Mouse (Mus musculus): Measurements from ENCODE around the gene Efcab6.

Gene Efcab6

DNA sequence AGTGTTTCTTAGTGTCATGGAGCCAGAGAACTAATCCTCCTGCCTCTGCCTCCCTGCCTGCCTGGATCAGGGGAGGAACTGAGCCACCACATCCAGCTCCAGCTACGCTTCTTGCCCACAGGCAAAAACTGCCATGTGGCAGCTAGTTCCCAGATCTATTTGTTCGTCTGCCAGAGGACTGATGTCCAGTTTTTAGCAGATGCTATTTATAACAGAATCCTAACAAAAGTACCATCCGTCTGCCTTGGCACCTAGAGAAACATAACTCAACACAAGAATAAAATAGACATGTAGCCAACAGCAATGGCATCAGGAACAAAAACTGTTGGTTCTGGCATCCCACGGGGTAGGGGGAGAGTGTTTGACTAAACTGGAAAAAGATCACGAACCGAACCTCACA is 6.3 kb downstream of the Efcab6 start:
- no peak for DNase-seq (ENCODE audit: low spot score)

DNA sequence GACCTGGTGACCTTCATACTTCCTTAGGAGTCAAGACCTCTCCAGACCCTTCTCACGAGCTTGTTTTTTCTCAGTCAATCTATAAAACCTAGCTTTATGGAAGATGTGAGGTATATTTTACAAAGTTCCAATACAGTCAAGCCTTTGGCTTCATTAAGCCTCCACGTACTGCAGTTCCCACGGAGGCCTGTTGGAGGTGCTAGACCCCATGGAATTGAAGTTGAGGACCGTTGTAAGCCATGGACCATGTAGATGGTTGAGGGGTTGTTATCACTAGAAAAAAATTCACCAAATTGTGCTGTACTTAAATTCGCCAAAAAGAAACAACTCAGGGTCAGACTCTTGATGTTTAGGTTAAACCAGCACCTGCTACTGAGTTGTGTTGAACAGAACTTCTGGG is 9.1 kb downstream of the Efcab6 start:
- no peak for DNase-seq (ENCODE audit: low spot score)

DNA sequence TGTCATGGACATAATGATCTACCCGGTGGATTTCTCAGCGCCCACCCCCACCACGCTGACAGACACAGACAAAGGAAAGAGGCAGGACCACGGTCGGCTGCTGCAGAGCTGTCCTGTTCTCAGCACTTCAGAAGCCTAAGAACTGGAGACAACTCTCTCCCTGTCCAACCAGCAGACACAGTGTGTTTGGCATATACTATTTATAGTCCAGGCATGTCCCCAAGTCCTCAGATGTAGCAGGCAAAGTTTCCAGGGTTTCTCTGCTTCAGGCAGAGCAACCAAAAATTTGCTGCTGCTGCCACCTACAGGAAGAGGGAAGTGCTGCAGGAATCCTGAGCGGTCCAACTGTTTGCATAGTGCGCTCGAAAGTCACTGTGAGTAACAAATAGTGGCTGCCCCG is 11.3 kb downstream of the Efcab6 start:
- DNase-seq (ENCODE audit: low spot score) = no peak

DNA sequence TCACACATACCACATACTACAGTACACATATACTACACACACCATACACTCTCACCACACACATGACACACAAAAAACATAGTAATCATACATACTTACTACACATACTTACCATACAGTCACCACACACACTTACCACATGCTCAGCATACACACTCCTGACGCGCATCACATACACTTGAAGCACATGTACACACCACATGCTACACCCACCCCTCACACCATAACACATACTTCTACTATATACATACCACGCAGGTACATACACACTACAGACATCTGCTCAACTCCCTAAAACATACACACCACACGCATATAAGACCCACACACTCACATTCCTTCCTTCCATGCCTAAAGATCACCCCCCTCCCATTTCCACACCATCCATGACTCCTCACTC is 11.9 kb downstream of the Efcab6 start:
- no peak for DNase-seq (ENCODE audit: low spot score)

DNA sequence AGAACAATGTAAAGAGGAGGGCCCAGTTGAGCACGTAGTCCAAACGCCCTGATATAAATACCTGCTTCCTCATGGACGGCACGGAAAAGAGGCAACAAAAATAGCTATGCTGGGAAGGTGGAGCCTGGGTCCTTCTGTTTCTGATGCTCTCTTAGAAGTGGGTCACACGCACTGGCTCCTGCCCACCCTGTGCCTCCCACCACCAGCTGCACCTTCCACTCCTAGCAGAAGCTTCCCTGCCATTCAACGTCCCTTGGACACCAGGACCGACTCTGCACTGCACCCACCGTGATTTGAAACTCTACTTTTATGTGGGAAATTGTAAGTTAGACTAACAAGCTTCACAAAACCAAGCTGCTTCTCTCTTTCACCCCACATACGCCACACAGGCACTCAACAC is 12.8 kb downstream of the Efcab6 start:
- no peak for DNase-seq (ENCODE audit: low spot score)

DNA sequence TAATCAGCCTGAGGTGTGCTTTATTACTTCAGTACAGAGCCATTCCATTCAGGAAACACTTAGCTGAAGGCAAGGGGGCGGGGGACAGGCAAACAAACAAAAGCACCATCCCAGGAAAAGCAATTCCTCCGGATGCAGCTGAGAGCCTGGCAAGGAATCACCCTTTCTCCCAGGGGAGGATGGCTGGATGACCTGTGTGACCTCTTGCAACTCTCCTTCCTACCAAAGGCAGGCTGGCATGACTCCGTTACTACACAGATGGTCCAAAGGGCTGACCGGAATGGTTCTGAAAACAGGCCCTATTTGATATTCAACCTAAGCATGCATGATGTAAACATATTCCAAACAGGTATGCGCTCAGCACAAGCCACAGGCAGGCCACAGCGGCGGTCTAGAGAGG is 15.6 kb downstream of the Efcab6 start:
- DNase-seq (ENCODE audit: low spot score) = no peak

DNA sequence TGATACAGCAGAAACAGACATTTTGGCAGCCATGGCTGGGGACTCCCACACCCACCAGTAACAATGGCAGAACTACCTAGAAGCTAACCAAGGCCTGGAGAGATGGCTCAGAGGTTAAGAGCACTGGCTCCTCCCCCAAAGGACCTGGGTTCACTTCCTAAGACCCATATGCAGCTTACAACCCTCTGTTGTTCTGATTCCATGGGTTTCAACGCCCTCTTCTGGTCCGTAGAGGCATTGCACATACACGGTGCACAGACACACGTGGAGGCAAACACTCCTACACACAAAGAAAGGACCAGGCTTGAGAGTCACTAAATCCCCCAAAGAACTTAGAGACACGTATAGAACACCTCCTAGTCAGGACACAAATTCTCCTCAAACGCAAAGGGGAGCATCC is 19.6 kb downstream of the Efcab6 start:
- no peak for DNase-seq (ENCODE audit: low spot score)

DNA sequence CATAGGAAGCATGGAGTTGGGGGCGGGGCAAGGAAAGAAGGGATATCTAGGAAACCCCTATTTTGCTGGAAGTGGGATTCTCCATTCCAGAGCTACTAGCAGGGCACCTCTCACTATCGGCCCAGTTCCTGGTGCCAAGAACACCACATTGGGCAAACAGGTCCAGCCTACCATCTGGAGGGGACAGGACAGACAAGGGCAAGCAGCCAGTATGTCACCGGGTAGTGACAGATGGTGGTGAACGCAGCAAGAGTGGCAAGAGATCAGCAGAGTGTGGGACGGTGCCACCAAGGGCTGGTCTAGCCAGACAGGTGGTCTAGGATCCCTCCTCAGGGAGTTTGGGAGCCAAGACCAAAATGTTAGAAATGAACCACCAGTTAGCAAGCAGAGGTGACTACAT is 28.1 kb downstream of the Efcab6 start:
- no peak for DNase-seq (ENCODE audit: low spot score)

DNA sequence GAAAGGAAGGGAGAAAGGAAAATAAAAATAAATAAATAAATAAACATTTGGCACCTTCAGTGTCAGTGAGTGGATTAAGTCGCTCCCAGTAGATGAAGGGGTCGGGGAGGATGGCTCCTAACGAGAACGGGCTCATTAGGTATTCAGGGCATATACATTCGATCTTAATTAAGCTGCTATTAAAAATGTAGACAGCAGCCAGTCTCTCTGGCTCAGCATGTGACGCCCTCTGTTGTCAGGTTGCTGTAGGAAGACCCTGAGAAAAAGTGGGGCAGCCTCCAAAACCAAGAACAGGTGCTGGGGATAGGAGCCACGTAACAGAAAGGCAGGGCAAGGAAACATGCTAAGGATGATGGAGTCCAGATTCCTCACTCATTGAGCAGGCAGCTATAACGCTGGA is 39.5 kb downstream of the Efcab6 start:
- DNase-seq (ENCODE audit: low spot score) = no peak

DNA sequence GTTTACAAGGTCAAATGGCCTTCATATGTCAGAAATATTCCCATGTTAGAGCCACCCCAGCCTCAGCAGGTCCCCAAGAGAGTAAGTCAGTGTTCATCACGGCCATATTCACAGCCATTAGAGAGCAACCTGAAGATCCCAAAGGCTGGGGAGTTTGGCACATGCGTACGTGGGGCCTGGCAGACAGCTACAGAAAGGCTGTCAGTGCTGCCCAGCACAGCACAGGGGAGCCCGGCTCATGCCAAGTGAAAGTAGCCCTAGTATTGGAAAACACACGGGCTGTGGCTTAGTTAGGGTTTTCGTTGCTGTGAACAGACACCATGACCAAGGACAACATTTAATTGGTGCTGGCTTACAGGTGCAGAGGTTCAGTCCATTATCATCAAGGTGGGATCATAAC is 40.3 kb downstream of the Efcab6 start:
- DNase-seq (ENCODE audit: low spot score) = no peak

DNA sequence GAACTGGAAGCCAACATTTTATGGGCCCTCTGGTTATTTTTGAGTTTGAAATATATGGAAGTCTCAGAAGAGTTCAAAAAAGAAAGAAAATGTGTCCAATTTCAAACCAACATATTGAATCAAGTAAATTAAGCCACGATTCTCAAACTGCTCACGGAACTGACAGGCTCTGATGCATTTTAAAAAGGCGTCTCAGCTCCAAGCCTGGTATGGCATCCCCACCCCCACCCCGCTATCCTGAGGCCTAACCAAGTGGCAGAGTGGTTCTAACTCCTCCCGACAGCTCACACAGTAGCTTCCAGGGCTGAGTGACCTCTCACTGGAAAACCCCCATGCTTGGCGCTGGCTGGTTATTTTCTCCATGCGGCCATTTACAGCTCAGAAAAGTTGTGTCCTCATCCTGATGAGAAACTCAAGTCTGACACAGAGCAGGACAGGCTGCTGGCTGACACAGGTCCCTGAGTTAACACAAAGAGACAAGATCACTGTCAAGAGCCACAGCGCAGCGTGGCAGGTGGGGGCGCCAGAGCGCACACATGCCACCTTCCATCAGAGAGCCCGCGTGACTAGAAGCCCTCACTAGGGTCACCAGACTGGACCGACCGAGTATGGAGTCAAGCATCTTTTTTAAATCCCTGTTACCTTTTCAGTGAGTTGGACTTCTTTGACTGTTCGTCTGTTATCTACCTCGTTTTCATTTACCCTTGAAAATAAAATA is 55.7 kb downstream of the Efcab6 start:
- no peak for DNase-seq (ENCODE audit: low spot score)

DNA sequence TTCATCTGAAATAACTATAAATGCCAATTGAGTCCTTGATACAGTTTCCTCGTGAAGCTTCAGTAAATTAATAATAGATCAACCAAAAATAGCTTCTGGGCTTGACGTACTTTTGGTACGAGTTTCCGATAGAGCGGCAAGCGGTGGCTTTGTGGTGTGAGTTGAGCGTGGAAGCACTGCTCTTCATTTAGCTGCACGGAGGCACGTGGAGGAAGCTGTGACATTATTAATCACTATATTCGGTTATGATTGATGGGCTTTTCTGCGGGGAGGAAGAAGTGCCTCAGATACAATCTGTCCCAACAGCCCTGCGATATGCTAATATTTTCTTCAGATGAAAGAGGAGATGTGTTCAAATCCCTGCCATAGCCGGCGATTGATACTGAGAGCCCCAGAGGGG is 60.9 kb downstream of the Efcab6 start:
- no peak for DNase-seq (ENCODE audit: low spot score)

DNA sequence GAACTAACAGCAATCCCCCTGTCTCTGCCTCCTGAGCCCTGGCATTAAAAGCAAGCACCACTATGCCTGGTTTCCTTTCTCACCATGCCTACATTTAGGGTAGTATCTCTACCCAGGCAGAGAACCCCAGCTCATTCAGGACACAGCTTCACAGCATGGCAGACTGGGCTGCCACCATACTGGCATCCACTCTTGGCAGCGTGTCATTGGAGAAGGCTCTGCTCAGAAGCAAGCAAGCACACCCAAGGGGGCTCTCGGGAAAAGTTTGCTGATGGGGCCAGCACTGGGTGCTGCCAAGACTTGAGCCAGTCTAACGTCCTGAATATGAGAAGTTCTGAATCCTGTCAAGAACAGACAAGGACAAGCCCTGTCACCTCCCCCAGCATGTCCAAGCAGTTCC is 66.1 kb downstream of the Efcab6 start:
- DNase-seq (ENCODE audit: low spot score) = no peak

DNA sequence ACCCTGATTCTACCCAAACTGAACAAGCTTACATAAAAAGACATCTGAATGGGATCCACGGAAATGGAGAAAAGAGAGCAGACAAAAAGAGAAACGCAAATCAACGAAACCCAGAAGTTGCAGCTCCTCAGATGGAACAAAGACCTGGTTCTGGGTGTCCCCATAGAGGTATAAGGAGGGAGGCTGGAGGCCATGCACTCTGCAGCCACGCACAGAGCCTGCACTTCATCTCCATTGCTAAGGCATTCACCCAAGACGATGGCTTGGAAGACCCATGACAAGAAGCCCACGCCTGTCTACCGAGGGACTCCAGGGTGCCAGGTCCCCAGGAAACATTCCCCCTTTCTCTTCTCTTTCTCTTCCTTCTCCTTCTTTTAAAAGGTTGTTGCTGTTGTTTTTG is 66.6 kb downstream of the Efcab6 start:
- no peak for DNase-seq (ENCODE audit: low spot score)

DNA sequence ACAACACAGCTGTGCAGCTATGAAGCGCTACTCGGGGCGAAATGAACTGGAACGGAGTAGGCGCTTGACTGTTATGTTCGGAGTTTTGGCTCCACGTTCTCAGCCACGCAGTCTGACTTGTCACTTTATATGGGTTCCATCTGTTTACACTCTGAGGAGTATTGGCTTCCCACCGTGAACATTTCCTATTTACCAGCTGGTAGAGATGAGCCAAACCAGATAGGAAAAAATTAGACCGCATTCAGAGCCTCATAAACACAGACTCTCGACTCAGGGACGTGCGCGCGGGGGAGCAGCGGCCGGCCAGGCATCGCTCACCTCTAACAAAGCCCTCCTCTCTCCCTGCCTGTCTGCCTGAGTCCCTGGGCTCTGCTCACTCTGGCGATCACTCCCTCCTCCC is 67.1 kb downstream of the Efcab6 start:
- peak; percentile 37 for DNase-seq (ENCODE audit: low spot score)

DNA sequence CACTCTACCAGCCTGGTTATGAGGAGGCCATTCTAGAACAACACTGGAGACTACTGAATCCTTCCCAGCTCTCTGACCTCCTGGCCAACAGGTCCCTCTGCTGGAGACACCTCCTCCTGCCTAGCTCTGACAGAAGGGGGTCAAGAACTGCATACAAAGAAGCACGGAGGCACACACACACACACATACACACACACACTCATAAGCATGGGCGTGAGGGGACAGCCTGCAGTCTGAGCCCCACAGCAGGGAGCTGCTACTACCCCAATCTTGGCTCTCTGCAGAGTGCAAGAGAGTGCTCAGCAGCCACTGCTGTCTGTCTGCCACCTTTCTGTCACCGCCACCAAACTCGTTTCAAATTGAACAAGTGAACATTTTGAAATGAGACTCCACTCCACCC is 67.6 kb downstream of the Efcab6 start:
- DNase-seq (ENCODE audit: low spot score) = no peak

DNA sequence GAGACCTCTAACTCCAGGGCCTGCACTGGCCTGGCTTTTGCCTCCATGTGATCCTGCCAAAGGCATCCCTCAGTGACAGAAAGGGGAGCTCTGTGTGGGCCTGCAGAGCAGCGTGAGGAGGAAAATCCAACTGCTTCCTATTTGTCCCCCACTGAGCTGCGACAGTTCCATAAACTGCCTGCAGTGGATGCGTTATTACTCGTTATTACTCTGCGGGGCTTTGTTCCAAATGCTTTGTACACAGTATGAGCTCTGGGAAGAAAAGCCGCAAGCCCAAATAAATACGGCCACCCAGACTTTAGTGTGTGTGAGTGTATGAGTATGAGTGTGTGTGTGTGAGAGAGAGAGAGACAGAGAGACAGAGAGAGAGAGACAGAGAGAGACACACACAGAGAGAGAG is 68.3 kb downstream of the Efcab6 start:
- DNase-seq (ENCODE audit: low spot score) = no peak

DNA sequence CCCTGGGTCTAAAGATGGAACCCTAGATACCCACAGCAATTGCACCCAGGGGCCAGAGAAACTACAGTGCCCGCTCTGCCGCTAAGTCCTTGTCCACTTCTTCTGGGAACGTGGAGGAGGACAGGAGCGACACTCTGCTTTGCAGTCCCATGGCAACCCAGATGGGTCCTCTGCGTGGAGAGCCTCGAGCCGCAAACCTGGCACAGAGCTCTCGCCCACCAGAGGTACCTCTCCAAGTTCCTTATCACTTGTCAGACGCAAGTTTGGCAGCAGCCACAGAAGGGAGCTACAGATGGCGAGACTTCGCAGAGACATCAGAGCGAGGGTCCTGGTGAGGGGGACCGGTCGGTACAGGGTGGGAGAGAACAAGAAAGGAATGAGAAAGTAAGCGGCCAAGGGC is 73.0 kb downstream of the Efcab6 start:
- peak; percentile 21 for DNase-seq (ENCODE audit: low spot score)

DNA sequence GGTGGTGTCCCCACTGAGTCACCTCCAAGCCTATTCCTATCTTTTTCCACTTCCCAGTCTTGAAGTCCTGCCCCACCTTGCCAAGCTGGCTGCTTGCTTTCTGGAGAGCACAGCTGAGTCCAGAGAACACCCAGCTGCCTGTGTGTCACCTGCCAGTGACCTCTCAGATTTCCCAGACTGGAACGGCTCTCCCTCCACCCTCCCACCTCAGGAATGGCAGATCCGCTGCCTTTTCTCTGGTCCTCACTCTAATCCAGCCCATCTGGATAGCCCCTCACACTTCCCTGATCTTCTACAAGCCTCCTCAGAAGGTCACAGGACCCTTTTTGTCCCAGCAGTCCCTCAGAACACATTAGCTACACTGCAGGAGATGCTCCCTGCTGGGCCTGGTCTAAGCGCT is 73.7 kb downstream of the Efcab6 start:
- no peak for DNase-seq (ENCODE audit: low spot score)

DNA sequence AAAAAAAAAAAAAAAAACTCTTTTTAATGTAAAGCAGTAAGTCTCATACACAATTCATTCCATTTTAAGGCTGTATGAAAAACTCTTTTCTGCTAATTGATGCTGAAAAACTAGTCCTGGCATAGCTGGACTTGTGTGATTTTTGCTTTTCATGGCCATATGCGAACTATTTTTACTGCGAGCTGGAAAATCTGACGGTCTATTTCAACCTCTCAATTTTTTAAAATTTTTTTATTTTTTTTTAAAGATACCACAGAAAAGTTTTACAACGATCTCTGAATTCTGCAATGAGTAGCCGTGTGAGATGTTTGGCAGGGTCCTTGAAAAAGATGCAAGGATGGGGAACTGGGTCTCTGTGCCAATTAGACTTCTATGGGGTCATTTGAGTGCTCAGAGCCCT is 75.9 kb downstream of the Efcab6 start:
- DNase-seq (ENCODE audit: low spot score) = peak; percentile 8

DNA sequence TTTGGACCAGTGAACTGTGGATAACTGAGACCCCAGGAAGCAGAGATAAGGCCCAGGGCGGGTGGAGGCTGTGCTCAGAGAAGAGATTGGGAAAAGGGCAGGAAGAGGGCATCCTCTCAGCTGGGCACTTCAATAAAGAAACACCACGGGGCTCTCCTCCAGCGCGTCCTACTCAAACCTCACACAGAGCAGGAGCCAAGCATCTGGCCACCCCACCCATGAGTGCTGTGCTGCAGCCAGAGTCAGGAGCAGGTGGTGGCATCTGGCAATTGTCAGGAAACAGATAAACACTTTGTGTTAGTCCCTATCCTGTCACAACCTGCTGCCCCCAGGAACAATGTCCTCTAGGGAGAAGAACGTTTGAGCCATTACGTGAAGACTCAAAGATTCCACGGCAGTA is 77.1 kb downstream of the Efcab6 start:
- DNase-seq (ENCODE audit: low spot score) = no peak

DNA sequence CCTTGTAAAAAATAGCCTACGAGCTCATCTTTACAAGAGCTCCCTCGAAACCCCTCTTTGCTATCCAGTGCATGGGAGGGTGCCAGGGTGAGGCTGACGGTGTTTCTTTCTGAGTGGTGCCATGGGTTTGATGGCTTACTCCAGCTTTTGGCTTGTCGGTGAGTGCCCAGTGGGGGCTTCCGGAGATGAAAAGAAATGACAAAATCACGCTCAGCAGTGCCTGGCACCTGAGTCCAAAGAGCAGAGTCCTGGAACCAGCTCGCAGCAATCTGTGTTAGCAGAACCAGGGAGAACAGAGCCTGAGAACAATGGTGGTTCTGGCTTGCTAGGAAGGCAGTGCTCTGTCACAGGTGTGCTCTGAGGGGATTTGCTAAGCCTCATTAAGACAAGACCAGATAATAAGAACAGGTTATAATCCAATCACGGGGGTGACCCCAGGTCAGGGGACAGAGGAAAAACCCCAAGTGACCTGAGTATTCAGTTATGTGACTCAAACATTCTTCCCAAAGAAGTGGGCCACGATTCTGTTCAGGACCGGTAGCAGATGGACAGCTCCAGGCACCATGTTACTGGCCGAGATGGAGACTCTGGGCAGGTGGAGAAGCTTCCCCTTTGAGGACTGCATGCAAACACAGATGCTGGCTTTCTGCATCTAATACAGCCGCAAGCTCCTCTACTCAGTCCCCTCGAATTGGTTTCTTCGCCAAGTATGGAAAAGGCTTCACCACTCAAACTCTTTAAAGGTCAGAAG is 82.8 kb downstream of the Efcab6 start:
- no peak for DNase-seq (ENCODE audit: low spot score)

DNA sequence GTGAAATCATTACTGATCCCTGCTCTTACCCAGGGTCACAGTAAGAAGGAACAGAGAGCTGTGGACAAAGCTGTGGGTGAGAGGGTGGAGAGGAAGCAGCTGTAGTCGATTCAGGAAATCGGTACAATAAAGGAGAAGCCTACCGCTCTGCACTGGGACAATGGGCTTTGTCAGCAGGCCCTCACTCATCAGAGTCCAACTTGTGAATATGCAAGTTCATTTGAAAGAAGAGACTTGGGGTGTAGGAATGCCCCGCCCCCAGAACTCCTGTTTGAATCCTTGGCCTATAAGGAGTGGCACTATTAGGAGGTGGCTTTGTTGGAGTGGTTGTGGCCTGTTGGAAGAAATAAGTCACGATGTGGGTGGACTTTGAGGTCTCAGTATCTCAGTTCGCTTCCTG is 86.3 kb downstream of the Efcab6 start:
- no peak for DNase-seq (ENCODE audit: low spot score)

DNA sequence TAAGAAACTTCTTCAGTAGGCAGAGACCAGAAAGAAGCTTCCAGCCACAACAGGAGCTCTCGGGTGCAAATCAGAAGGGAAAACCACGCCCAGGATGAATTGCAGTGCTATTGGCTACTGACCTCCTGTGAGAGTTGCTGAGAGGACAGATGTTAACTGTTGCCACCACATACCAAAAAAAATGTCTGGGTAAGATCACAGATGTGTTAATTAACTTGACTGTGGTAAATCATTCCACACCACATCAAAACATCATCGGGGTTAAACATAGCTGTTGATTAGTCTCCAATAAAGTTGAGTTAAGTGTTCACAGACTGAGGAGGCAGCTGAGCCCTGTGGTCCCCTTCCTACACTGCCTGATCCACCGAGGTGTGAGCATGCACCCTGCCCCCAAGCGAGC is 88.1 kb downstream of the Efcab6 start:
- no peak for DNase-seq (ENCODE audit: low spot score)
